Mouse (Mus musculus) liver, adult 10 weeks (tissue): ENCODE results near the gene Slco1c1. TPM values are rescaled to one million over a fixed set of nuclear protein-coding genes. Genes with fewer than 3 reads are reported as not detected.

Experiments
- polyA plus RNA-seq: library from polyadenylated mRNA; stranded (reverse); fragments of 350-450 nt; fragmentation: Illumina TruSeq; extraction: RNeasy Lipid Tissue Mini Kit (QIAGEN cat#74804); gene quantifications from one replicate; pipeline ENCODE4 v1.2.3, GENCODE M21; 2014; ENCODE audit warnings: low read depth, low replicate concordance

The Slco1c1 gene
- 0.13 TPM for polyA plus RNA-seq

GRCm38 (mm10) chr6:141523747-141524640 is at the start of gene Slco1c1:
TSS of gene Slco1c1 (plus strand) at chr6:141524368.

Other genes starting within 250 kb of the Slco1c1 start
- gene Slco1b2, start 105.2 kb downstream of the Slco1c1 start, polyA plus RNA-seq: 2,490 TPM
- not detected for gene Gm5724, start 249.4 kb downstream of the Slco1c1 start, polyA plus RNA-seq